In genomic region chr16:18288581-18289061, GRCm38 (mm10) we compare ENCODE assay signal across 8 mouse cellular contexts. TPM values are rescaled to one million over a fixed set of nuclear protein-coding genes. Genes with fewer than 3 reads are reported as not detected.
DNase-seq lines count a peak whose midpoint lies in the region; ATAC-seq and TF ChIP-seq lines count a peak whose summit lies in the region.

No protein-coding gene starts in this region.

- H3K4me3 ChIP-seq in heart, adult 2 months: peak overlapping the region; percentile 83
- peak overlapping the region; percentile 94 for H3K4me3 ChIP-seq in forebrain, embryonic 13.5 days

- peak overlapping the region; percentile 91 for H3K4me2 ChIP-seq in forebrain, embryonic 13.5 days

- H3K9me3 ChIP-seq in forebrain, embryonic 13.5 days (replicated peaks): no peaks in the 10 kb centered on the region

- H3K4me1 ChIP-seq in heart, adult 2 months (ENCODE audit: control insufficient read depth, insufficient read depth, low read length): peaks cover 9% of the 10 kb centered on the region
- peaks cover 31% of the 10 kb centered on the region for H3K4me1 ChIP-seq in forebrain, embryonic 13.5 days

- no peak for TF ChIP-seq CTCF in heart, adult 2 months (IDR thresholded peaks at IDR 0.05)

- DNase-seq in heart, adult 2 months: no peak
- no peak for DNase-seq in heart, postnatal 10 days
- peak; percentile 27 for DNase-seq in urinary bladder, postnatal 10 days (ENCODE audit: low spot score)
- DNase-seq in urinary bladder, adult 18-20 months (ENCODE audit: low spot score in 2 of 2): no peak
- DNase-seq in large intestine, adult 2 months (ENCODE audit: low read depth, low spot score): peak; percentile 36
- no peak for DNase-seq in embryo, embryonic 9.5 days (ENCODE audit: extremely low spot score)

- peak; percentile 82 for ATAC-seq in forebrain, embryonic 13.5 days
- peak; percentile 61 for ATAC-seq in megakaryocyte progenitor cell, adult 5-6 weeks (replicated peaks; ENCODE audit: poor library complexity)

- under 1% methylated on average over 29 of the region's 31 CpGs for WGBS in heart, adult 2 months
- WGBS in forebrain, embryonic 13.5 days: 1% methylated on average over 22 of the region's 31 CpGs
- under 1% methylated on average over 31 of the region's 31 CpGs for WGBS in large intestine, adult 2 months

- H3K36me3 ChIP-seq in heart, adult 2 months (ENCODE audit: control insufficient read depth, insufficient read depth, low read length): peaks cover 5% of the 10 kb centered on the region
- peaks cover 29% of the 10 kb centered on the region for H3K36me3 ChIP-seq in forebrain, embryonic 13.5 days (ENCODE audit: poor library complexity, severe bottlenecking)

- TF ChIP-seq EP300 in heart, adult 2 months (IDR thresholded peaks at IDR 0.05; ENCODE audit: insufficient read depth, low read depth, low read length): no peak

- peak overlapping the region; percentile 94 for H3K27ac ChIP-seq in heart, adult 2 months
- peak overlapping the region; percentile 75 for H3K27ac ChIP-seq in forebrain, embryonic 13.5 days

- TF ChIP-seq POLR2A in heart, adult 2 months (IDR thresholded peaks at IDR 0.05; ENCODE audit: insufficient read depth, low read depth, low read length): no peak

- H3K9ac ChIP-seq in heart, adult 2 months (ENCODE audit: low read depth, low read length): peak overlapping the region; percentile 91
- H3K9ac ChIP-seq in forebrain, embryonic 13.5 days: peak overlapping the region; percentile 97

- peaks cover 8% of the 10 kb centered on the region for H3K79me2 ChIP-seq in heart, adult 2 months (replicated peaks; ENCODE audit: control insufficient read depth, insufficient read depth, low read length)

- intact Hi-C loops in heart, adult 2 months (cut with DNase I): loop anchor here (2.0 kb wide), 1 partner anchor 40 kb away; the partner anchor contains the start of genes Ranbp1 and Trmt2a
- intact Hi-C loops in heart, postnatal 10 days (cut with DNase I): no loop called here

- H3K27me3 ChIP-seq in heart, adult 2 months (ENCODE audit: control insufficient read depth, insufficient read depth, low read length): no peaks in the 10 kb centered on the region
- H3K27me3 ChIP-seq in forebrain, embryonic 13.5 days: no peaks in the 10 kb centered on the region

RNA-seq across cellular contexts. Expression of gene Dgcr8, which starts 0.4 kb away (rescaled TPM):
- total RNA-seq in heart, adult 2 months (2021): 10 to 100 TPM; 10.7 to 13.2 TPM
- polyA plus RNA-seq in heart, adult 2 months (2012; rRNA removed): 8.7 and 14.5 TPM in 2 replicates
- total RNA-seq in heart, postnatal 10 days (2021): 10 to 100 TPM; 26.0 to 27.2 TPM
- polyA plus RNA-seq in forebrain, embryonic 13.5 days (2015; fragmentation: Nextera tagmentation; extraction: Ambion mirVana): 37.7 and 44.0 TPM in 2 replicates
- 14.1 and 18.7 TPM in 2 replicates for polyA plus RNA-seq in large intestine, adult 2 months (2012; rRNA removed)
- total RNA-seq in megakaryocyte progenitor cell, adult 5-6 weeks (2015): 33.2 and 40.1 TPM in 2 replicates
- 44.1 and 50.9 TPM in 2 replicates for total RNA-seq in megakaryocyte progenitor cell, adult 5-6 weeks (2017)

RNA-seq across cellular contexts. Expression of gene Gm49776, which starts 30.5 kb away (rescaled TPM):
- not detected for total RNA-seq in heart, adult 2 months (2021)
- polyA plus RNA-seq in heart, adult 2 months (2012; rRNA removed): not detected in 2 replicates
- not detected for total RNA-seq in heart, postnatal 10 days (2021)
- polyA plus RNA-seq in forebrain, embryonic 13.5 days (2015; fragmentation: Nextera tagmentation; extraction: Ambion mirVana): 2.5 and 7.6 TPM in 2 replicates
- not detected in 2 replicates for polyA plus RNA-seq in large intestine, adult 2 months (2012; rRNA removed)
- total RNA-seq in megakaryocyte progenitor cell, adult 5-6 weeks (2015): 0.44 TPM in 1 of 2 replicates, not detected in the other
- 0.62 TPM in 1 of 2 replicates, not detected in the other for total RNA-seq in megakaryocyte progenitor cell, adult 5-6 weeks (2017)

RNA-seq across cellular contexts. Expression of gene Ranbp1, which starts 40.1 kb away (rescaled TPM):
- total RNA-seq in heart, adult 2 months (2021): 10 to 100 TPM; 40.1 to 41.2 TPM
- polyA plus RNA-seq in heart, adult 2 months (2012; rRNA removed): 20.9 and 25.1 TPM in 2 replicates
- total RNA-seq in heart, postnatal 10 days (2021): 10 to 100 TPM; 79.1 to 82.9 TPM
- polyA plus RNA-seq in forebrain, embryonic 13.5 days (2015; fragmentation: Nextera tagmentation; extraction: Ambion mirVana): 726 and 766 TPM in 2 replicates
- 51.4 and 55.8 TPM in 2 replicates for polyA plus RNA-seq in large intestine, adult 2 months (2012; rRNA removed)
- 621 and 642 TPM in 2 replicates for total RNA-seq in megakaryocyte progenitor cell, adult 5-6 weeks (2015)
- total RNA-seq in megakaryocyte progenitor cell, adult 5-6 weeks (2017): 523 and 557 TPM in 2 replicates

RNA-seq across cellular contexts. Expression of gene Trmt2a, which starts 40.1 kb away (rescaled TPM):
- total RNA-seq in heart, adult 2 months (2021): 10 to 100 TPM; 19.6 to 19.8 TPM
- 26.8 and 32.4 TPM in 2 replicates for polyA plus RNA-seq in heart, adult 2 months (2012; rRNA removed)
- total RNA-seq in heart, postnatal 10 days (2021): 10 to 100 TPM; 24.1 to 30.6 TPM
- polyA plus RNA-seq in forebrain, embryonic 13.5 days (2015; fragmentation: Nextera tagmentation; extraction: Ambion mirVana): 116 and 126 TPM in 2 replicates
- polyA plus RNA-seq in large intestine, adult 2 months (2012; rRNA removed): 60.4 and 60.7 TPM in 2 replicates
- 95.7 and 111 TPM in 2 replicates for total RNA-seq in megakaryocyte progenitor cell, adult 5-6 weeks (2015)
- 86.1 and 95.9 TPM in 2 replicates for total RNA-seq in megakaryocyte progenitor cell, adult 5-6 weeks (2017)

RNA-seq across cellular contexts. Expression of gene Zdhhc8, which starts 53.7 kb away (rescaled TPM):
- total RNA-seq in heart, adult 2 months (2021): 10 to 100 TPM; 19.6 to 22.7 TPM
- polyA plus RNA-seq in heart, adult 2 months (2012; rRNA removed): 36.0 and 51.5 TPM in 2 replicates
- total RNA-seq in heart, postnatal 10 days (2021): 10 to 100 TPM; 33.2 to 35.7 TPM
- 7.7 and 8.4 TPM in 2 replicates for polyA plus RNA-seq in forebrain, embryonic 13.5 days (2015; fragmentation: Nextera tagmentation; extraction: Ambion mirVana)
- 11.5 and 13.0 TPM in 2 replicates for polyA plus RNA-seq in large intestine, adult 2 months (2012; rRNA removed)
- 7.3 and 7.6 TPM in 2 replicates for total RNA-seq in megakaryocyte progenitor cell, adult 5-6 weeks (2015)
- total RNA-seq in megakaryocyte progenitor cell, adult 5-6 weeks (2017): 2.4 and 7.0 TPM in 2 replicates

Comparison
In these comparisons a context has a peak if more than half of its experiments do, and no peak if none do; other contexts are left out.
1. DNase-seq: peak in urinary bladder, postnatal 10 days (single experiment) and large intestine, adult 2 months (single experiment); none in heart, adult 2 months (0 of 2), heart, postnatal 10 days (0 of 2), urinary bladder, adult 18-20 months (0 of 2) and embryo, embryonic 9.5 days (single experiment).
2. RNA of gene Ranbp1, which starts 40.1 kb away (total RNA-seq): 523 to 642 TPM in megakaryocyte progenitor cell, adult 5-6 weeks; 79.1 to 82.9 TPM in heart, postnatal 10 days and 40.1 to 41.2 TPM in heart, adult 2 months; every median in the first group is over 4 times any median in the second.